Mouse (Mus musculus): ENCODE results near the gene Hsdl2. TPM values are rescaled to one million over a fixed set of nuclear protein-coding genes. Genes with fewer than 3 reads are reported as not detected.

Hsdl2 gene
- polyA plus RNA-seq, 1 experiment, result 22.2 TPM

DNA sequence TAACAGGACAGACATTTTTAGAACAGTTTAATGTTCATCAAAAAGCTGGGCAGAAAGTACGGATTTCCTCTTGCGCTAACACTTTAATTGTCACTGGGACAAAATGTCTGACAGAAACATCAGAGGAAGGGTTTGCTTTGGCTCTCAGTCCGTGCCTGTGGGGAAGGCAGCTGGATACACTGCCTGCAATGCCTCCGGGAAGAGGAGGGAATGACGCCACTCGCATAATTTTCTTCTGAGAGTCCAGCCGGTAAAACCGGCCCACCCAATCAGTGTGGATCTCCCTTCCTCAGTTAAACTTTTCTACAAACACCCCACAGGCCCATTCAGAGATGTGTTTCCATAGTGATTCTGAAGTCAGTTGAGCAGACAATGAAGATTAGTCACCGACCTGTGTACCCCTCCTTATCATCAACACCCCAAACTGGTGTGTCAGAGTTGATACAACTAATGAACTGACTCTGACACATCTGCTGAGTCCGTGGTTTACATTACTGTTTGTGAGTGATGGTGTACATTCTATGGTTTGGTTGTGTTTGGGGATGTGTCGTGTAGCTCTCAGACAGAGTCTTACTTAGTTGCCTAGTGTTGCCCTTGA lies 8.7 kb upstream of the Hsdl2 start:
- no peaks in the 10 kb centered on the region for H3K27me3 ChIP-seq (ENCODE audit: control insufficient read depth, insufficient read depth, low read length)
- H3K4me3 ChIP-seq (ENCODE audit: control insufficient read depth, insufficient read depth, low read length), result no peak overlapping the region
- DNase-seq, result no peak
- H3K36me3 ChIP-seq (ENCODE audit: control insufficient read depth, insufficient read depth, low read length), result no peaks in the 10 kb centered on the region
- no peak for TF ChIP-seq CTCF (IDR thresholded peaks at IDR 0.05; ENCODE audit: borderline replicate concordance, control insufficient read depth, extremely low read depth, insufficient read depth, low read length, poor library complexity)
- TF ChIP-seq POLR2A (IDR thresholded peaks at IDR 0.05; ENCODE audit: control insufficient read depth, extremely low read depth, insufficient read depth, low read length, poor library complexity), result no peak
- H3K27ac ChIP-seq (ENCODE audit: control insufficient read depth, insufficient read depth, low read length), result no peak overlapping the region
- WGBS, result 96% methylated on average over 11 of the region's 11 CpGs
- no peaks in the 10 kb centered on the region for H3K4me1 ChIP-seq (replicated peaks; ENCODE audit: control insufficient read depth, insufficient read depth, low read length)

DNA sequence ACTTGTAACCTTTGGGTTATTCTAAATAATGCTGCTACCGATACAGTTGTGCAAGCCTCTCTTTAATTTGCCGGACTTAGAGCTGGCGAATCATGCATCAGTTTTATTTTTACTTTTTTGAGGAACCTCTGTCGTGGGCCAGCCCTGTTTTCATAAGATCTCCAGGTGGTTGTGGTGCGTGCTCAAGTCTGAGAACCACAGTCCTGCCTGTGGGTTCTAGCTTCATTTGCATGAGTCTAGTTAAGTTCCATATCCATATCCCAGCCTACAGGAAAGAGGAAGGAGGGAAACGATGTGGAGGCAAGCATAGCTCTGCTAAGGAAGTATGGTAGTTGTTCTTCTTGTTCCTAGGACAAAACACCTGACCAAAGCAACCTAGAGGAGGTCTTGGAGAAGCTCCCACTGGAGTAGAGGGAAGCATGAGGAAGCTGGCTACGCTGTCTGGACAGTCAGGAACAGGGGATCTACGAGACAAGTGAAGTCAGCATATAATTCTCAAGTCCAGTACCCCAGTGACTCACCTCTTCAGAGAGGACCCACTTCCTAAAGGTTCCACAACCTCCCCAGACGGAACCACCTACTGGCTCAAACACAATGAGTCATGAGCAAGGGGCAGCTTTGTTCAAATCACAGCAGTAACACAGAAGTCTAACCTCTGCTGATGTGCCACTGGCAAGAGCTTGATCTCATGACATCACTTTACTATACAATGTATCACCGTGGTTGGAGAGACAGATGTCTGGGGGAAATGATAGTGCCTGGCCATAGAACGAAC lies 6.0 kb upstream of the Hsdl2 start:
- 53% methylated on average over 11 of the region's 11 CpGs for WGBS
- no peaks in the 10 kb centered on the region for H3K4me1 ChIP-seq (replicated peaks; ENCODE audit: control insufficient read depth, insufficient read depth, low read length)
- H3K4me3 ChIP-seq (ENCODE audit: control insufficient read depth, insufficient read depth, low read length), result no peak overlapping the region
- no peak for DNase-seq
- no peaks in the 10 kb centered on the region for H3K27me3 ChIP-seq (ENCODE audit: control insufficient read depth, insufficient read depth, low read length)
- no peaks in the 10 kb centered on the region for H3K36me3 ChIP-seq (ENCODE audit: control insufficient read depth, insufficient read depth, low read length)
- no peak for TF ChIP-seq POLR2A (IDR thresholded peaks at IDR 0.05; ENCODE audit: control insufficient read depth, extremely low read depth, insufficient read depth, low read length, poor library complexity)
- TF ChIP-seq CTCF (IDR thresholded peaks at IDR 0.05; ENCODE audit: borderline replicate concordance, control insufficient read depth, extremely low read depth, insufficient read depth, low read length, poor library complexity), result no peak
- H3K27ac ChIP-seq (ENCODE audit: control insufficient read depth, insufficient read depth, low read length), result no peak overlapping the region

DNA sequence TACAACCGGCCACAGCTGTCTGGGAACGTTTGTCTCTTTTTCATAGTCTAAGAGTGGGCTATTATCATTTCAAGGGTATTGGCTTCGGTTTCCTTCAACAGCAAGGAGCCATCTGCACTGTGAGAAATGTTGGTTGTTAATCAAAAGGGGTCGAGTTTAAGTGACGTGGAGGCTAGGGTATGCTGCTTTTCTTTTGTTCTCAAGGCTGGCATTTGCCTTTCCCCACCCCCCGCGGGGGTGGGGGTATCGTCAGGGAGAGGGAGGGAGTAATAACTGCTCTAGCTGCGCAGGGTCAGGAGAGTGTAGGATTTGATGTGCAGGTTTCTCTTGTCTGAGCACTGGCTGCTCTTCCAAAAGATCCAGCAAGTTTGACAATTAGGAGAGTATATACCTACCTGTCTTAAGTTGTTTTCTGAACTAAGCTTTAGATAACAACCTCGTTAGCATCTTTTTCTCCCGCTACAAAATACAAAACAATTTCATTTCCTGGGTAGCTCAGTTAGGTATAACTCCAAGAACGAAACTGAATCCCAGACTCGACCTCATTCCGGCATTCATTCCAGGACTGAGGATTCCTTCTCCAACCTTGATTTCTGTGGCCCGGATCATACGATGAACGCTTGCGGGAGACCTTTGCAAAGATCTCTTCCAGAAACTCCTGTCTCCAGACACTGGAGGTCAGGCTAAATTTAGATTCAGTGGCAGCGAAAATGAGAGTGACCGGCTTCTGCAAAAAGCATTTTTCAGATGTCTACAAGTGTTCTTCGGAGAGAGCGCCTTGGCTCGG lies 675 bp upstream of the Hsdl2 start:
- WGBS, result under 1% methylated on average over 23 of the region's 23 CpGs
- Histone ChIP-seq H3K36me3 (ENCODE audit: control insufficient read depth, insufficient read depth, low read length) (no peaks in the 10 kb centered on the region), H3K4me3 (ENCODE audit: control insufficient read depth, insufficient read depth, low read length) (peak overlapping the region; percentile 63), H3K4me1 (replicated peaks; ENCODE audit: control insufficient read depth, insufficient read depth, low read length) (0 out of 2 replicates have a peak, but pooled peaks cover 2% of the 10 kb centered on the region), H3K27me3 (ENCODE audit: control insufficient read depth, insufficient read depth, low read length) (no peaks in the 10 kb centered on the region), H3K27ac (ENCODE audit: control insufficient read depth, insufficient read depth, low read length) (peak overlapping the region; percentile 93)
- TF ChIP-seq POLR2A (IDR thresholded peaks at IDR 0.05; ENCODE audit: control insufficient read depth, extremely low read depth, insufficient read depth, low read length, poor library complexity), result no peak
- no peak for TF ChIP-seq CTCF (IDR thresholded peaks at IDR 0.05; ENCODE audit: borderline replicate concordance, control insufficient read depth, extremely low read depth, insufficient read depth, low read length, poor library complexity)
- peak; percentile 62 for DNase-seq

DNA sequence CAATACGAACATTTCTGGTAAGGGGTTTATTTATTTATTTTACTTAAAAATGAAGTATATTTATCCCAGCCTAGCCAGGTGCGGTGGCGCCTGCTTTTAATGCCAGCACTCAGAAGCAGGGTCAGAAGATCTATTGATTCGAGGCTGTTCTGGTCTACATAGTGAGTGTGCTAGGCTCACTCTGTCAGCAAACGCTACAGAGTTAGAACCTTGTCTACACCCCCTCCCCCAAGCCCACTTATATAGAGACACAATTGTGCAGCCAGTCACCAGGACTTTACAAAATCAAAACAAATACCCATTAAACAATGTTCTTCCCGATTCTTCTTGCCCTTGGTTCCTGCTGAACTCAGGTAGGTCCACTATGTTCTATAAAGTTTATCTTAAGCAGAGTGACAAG lies 823 bp downstream of the Hsdl2 start:
- Histone ChIP-seq H3K27ac (ENCODE audit: control insufficient read depth, insufficient read depth, low read length) (no peak overlapping the region), H3K4me1 (replicated peaks; ENCODE audit: control insufficient read depth, insufficient read depth, low read length) (peaks cover 9% of the 10 kb centered on the region; the same call in 1 of the 2 replicates), H3K4me3 (ENCODE audit: control insufficient read depth, insufficient read depth, low read length) (no peak overlapping the region), H3K36me3 (ENCODE audit: control insufficient read depth, insufficient read depth, low read length) (no peaks in the 10 kb centered on the region), H3K27me3 (ENCODE audit: control insufficient read depth, insufficient read depth, low read length) (no peaks in the 10 kb centered on the region)
- 42% methylated on average over 6 of the region's 6 CpGs for WGBS
- TF ChIP-seq CTCF (IDR thresholded peaks at IDR 0.05; ENCODE audit: borderline replicate concordance, control insufficient read depth, extremely low read depth, insufficient read depth, low read length, poor library complexity) (no peak), POLR2A (IDR thresholded peaks at IDR 0.05; ENCODE audit: control insufficient read depth, extremely low read depth, insufficient read depth, low read length, poor library complexity) (no peak)
- DNase-seq, result no peak

DNA sequence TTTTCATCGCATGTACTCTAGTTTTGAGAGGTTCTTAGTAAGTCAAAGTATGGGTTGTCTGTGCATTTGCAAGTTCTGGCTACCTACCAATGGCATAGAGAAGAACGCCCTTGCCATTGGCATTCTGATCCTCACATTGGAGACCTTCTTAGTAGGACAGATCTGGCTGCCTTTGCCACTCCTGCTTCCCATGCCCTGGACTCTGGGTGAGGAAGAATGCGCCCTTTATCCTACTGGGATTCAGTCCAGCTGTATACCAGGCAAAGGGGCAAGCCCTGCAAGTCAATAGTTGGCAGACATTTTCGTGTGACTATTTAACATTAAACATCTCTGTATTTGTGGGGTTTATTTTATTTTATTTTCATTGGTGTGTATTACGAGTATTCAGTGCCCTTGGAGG lies 3.7 kb downstream of the Hsdl2 start:
- DNase-seq, result no peak
- Histone ChIP-seq H3K27ac (ENCODE audit: control insufficient read depth, insufficient read depth, low read length) (no peak overlapping the region), H3K36me3 (ENCODE audit: control insufficient read depth, insufficient read depth, low read length) (no peaks in the 10 kb centered on the region), H3K4me1 (replicated peaks; ENCODE audit: control insufficient read depth, insufficient read depth, low read length) (peaks cover 15% of the 10 kb centered on the region; the same call in 1 of the 2 replicates), H3K27me3 (ENCODE audit: control insufficient read depth, insufficient read depth, low read length) (no peaks in the 10 kb centered on the region), H3K4me3 (ENCODE audit: control insufficient read depth, insufficient read depth, low read length) (no peak overlapping the region)
- TF ChIP-seq CTCF (IDR thresholded peaks at IDR 0.05; ENCODE audit: borderline replicate concordance, control insufficient read depth, extremely low read depth, insufficient read depth, low read length, poor library complexity) (no peak), POLR2A (IDR thresholded peaks at IDR 0.05; ENCODE audit: control insufficient read depth, extremely low read depth, insufficient read depth, low read length, poor library complexity) (no peak)
- 99% methylated on average over 5 of the region's 5 CpGs for whole genome bisulfite sequencing

- no peak overlapping the region for H3K27ac ChIP-seq (ENCODE audit: control insufficient read depth, insufficient read depth, low read length)
- DNase-seq, result no peak
- WGBS, result 67% methylated on average over 2 of the region's 2 CpGs
- peaks cover 13% of the 10 kb centered on the region; the same call in 1 of the 2 replicates for H3K4me1 ChIP-seq (replicated peaks; ENCODE audit: control insufficient read depth, insufficient read depth, low read length)
- H3K4me3 ChIP-seq (ENCODE audit: control insufficient read depth, insufficient read depth, low read length), result no peak overlapping the region
- no peaks in the 10 kb centered on the region for H3K36me3 ChIP-seq (ENCODE audit: control insufficient read depth, insufficient read depth, low read length)
- TF ChIP-seq POLR2A (IDR thresholded peaks at IDR 0.05; ENCODE audit: control insufficient read depth, extremely low read depth, insufficient read depth, low read length, poor library complexity) (no peak), CTCF (IDR thresholded peaks at IDR 0.05; ENCODE audit: borderline replicate concordance, control insufficient read depth, extremely low read depth, insufficient read depth, low read length, poor library complexity) (no peak)
- no peaks in the 10 kb centered on the region for H3K27me3 ChIP-seq (ENCODE audit: control insufficient read depth, insufficient read depth, low read length)
Observed at GRCm38 (mm10) chr4:59587215-59587871, 6.0 kb downstream of the Hsdl2 start.

All from thymus, adult 2 months (tissue).